Mouse (Mus musculus) C2C12 (cell line): ENCODE measurements around the gene Mavs.

Experiments
- CEBPB ChIP-seq: IDR thresholded peaks from one replicate; pipeline ENCODE4 v1.6.1; 2011; ENCODE audit warnings: low read depth, mild to moderate bottlenecking, control low read depth, moderate library complexity
- CTCF ChIP-seq: IDR thresholded peaks from one replicate; pipeline ENCODE4 v1.5.1; 2011; ENCODE audit not compliant: control insufficient read depth, insufficient read depth, insufficient read length
- MAX ChIP-seq: IDR thresholded peaks from one replicate; pipeline ENCODE4 v1.6.1; 2011; ENCODE audit warnings: mild to moderate bottlenecking, control low read depth
- MYOG ChIP-seq: IDR thresholded peaks from one replicate; pipeline ENCODE4 v1.6.1; 2011; ENCODE audit not compliant: control insufficient read depth, insufficient read length; ENCODE audit errors: extremely low read depth
- USF1 ChIP-seq: IDR thresholded peaks from one replicate; pipeline ENCODE4 v1.6.1; 2011; ENCODE audit warnings: low read depth, mild to moderate bottlenecking, control low read depth, moderate library complexity

GRCm38 (mm10) chr2:131260544-131261307, 26.9 kb downstream of the Mavs start:
- TF ChIP-seq CTCF = no peak
- TF ChIP-seq MAX = no peak
- TF ChIP-seq CEBPB = no peak
- no peak for TF ChIP-seq MYOG
- no peak for TF ChIP-seq USF1
